Mouse (Mus musculus): Measurements from ENCODE around the gene Mpig6b.

The Mpig6b gene

GRCm38 (mm10) chr17:35058911-35059892 lies 6.8 kb downstream of the Mpig6b start, which contains the start of gene Ddah2:
TSS of gene Ddah2 (plus strand) at chr17:35059035.
- DNase-seq (ENCODE audit: low read depth), result no peak

- no peak for DNase-seq (ENCODE audit: low read depth)
Measured at GRCm38 (mm10) chr17:35058316-35058715, 7.7 kb downstream of the Mpig6b start.

- DNase-seq (ENCODE audit: low read depth), result no peak
Measured at GRCm38 (mm10) chr17:35057090-35057489, 8.9 kb downstream of the Mpig6b start.

- no peak for DNase-seq (ENCODE audit: low read depth)
Measured at GRCm38 (mm10) chr17:35055691-35056495, 10.1 kb downstream of the Mpig6b start.

GRCm38 (mm10) chr17:35052271-35052798 lies 13.6 kb downstream of the Mpig6b start:
- DNase-seq (ENCODE audit: low read depth), result no peak

- peak; percentile 90 for DNase-seq (ENCODE audit: low read depth)
Measured at GRCm38 (mm10) chr17:35051156-35052086, 14.6 kb downstream of the Mpig6b start.

- no peak for DNase-seq (ENCODE audit: low read depth)
Measured at GRCm38 (mm10) chr17:35050126-35050750, 15.7 kb downstream of the Mpig6b start.

- DNase-seq (ENCODE audit: low read depth), result no peak
Measured at GRCm38 (mm10) chr17:35049561-35050016, 16.4 kb downstream of the Mpig6b start, which contains the start of gene Clic1. TSS of gene Clic1 (plus strand) at chr17:35049966.

GRCm38 (mm10) chr17:35048932-35049440 lies 17.0 kb downstream of the Mpig6b start:
- DNase-seq (ENCODE audit: low read depth), result no peak

- DNase-seq (ENCODE audit: low read depth), result no peak
Measured at GRCm38 (mm10) chr17:35048149-35048931, 17.6 kb downstream of the Mpig6b start.

GRCm38 (mm10) chr17:35047688-35048087 lies 18.3 kb downstream of the Mpig6b start:
- no peak for DNase-seq (ENCODE audit: low read depth)

GRCm38 (mm10) chr17:35046681-35047455 lies 19.1 kb downstream of the Mpig6b start, which contains the start of gene Msh5:
TSS of gene Msh5 (minus strand) at chr17:35046745.
- DNase-seq (ENCODE audit: low read depth), result peak; percentile 98

- DNase-seq (ENCODE audit: low read depth), result no peak
Measured at GRCm38 (mm10) chr17:35045807-35046680, 19.9 kb downstream of the Mpig6b start.

- no peak for DNase-seq (ENCODE audit: low read depth)
Measured at GRCm38 (mm10) chr17:35044904-35045806, 20.8 kb downstream of the Mpig6b start.

GRCm38 (mm10) chr17:35043794-35044193 lies 22.2 kb downstream of the Mpig6b start:
- no peak for DNase-seq (ENCODE audit: low read depth)

- DNase-seq (ENCODE audit: low read depth), result no peak
Measured at GRCm38 (mm10) chr17:35039121-35039873, 26.7 kb downstream of the Mpig6b start.
